Mouse (Mus musculus): ENCODE results near the gene Aspdh. TPM values are rescaled to one million over a fixed set of nuclear protein-coding genes. Genes with fewer than 3 reads are reported as not detected.

The Aspdh gene
- polyA plus RNA-seq, 1 experiment from 2014 or later, result 0.42 TPM

GRCm38 (mm10) chr7:44437933-44438332, 27.3 kb upstream of the Aspdh start:
- H3K27ac ChIP-seq, result no peak overlapping the region
- ATAC-seq (ENCODE audit: insufficient number of reproducible peaks, insufficient read depth, low FRiP score, low TSS enrichment), result no peak
- H3K4me3 ChIP-seq, result no peak overlapping the region
- 0 out of 2 replicates have a peak, but pooled peaks cover 4% of the 10 kb centered on the region for H3K4me1 ChIP-seq
- no peak overlapping the region for H3K4me2 ChIP-seq (replicated peaks)
- no peaks in the 10 kb centered on the region for H3K36me3 ChIP-seq
- H3K9me3 ChIP-seq, result no peaks in the 10 kb centered on the region
- 54% methylated on average over 8 of the region's 8 CpGs for WGBS
- H3K27me3 ChIP-seq, result peaks cover 55% of the 10 kb centered on the region
- no peak overlapping the region for H3K9ac ChIP-seq

- peaks cover 67% of the 10 kb centered on the region for H3K27me3 ChIP-seq
- no peak overlapping the region for H3K4me2 ChIP-seq (replicated peaks)
- no peak overlapping the region for H3K9ac ChIP-seq
- H3K36me3 ChIP-seq, result no peaks in the 10 kb centered on the region
- 66% methylated on average over 2 of the region's 2 CpGs for WGBS
- H3K27ac ChIP-seq, result no peak overlapping the region
- ATAC-seq (ENCODE audit: insufficient number of reproducible peaks, insufficient read depth, low FRiP score, low TSS enrichment), result no peak
- H3K9me3 ChIP-seq, result no peaks in the 10 kb centered on the region
- no peak overlapping the region for H3K4me3 ChIP-seq
- peaks cover 11% of the 10 kb centered on the region; the same call in 1 of the 2 replicates for H3K4me1 ChIP-seq
These were observed 25.5 kb upstream of the Aspdh start for GRCm38 (mm10) chr7:44439696-44440095.

- no peak overlapping the region for H3K27ac ChIP-seq
- no peak overlapping the region for H3K4me3 ChIP-seq
- 93% methylated on average over 1 of the region's 1 CpGs for WGBS
- H3K27me3 ChIP-seq, result peaks cover 74% of the 10 kb centered on the region
- no peak overlapping the region for H3K4me2 ChIP-seq (replicated peaks)
- H3K9me3 ChIP-seq, result no peaks in the 10 kb centered on the region
- H3K9ac ChIP-seq, result no peak overlapping the region
- H3K36me3 ChIP-seq, result no peaks in the 10 kb centered on the region
- no peak for ATAC-seq (ENCODE audit: insufficient number of reproducible peaks, insufficient read depth, low FRiP score, low TSS enrichment)
- H3K4me1 ChIP-seq, result peaks cover 15% of the 10 kb centered on the region; the same call in 1 of the 2 replicates
These were observed 24.7 kb upstream of the Aspdh start for GRCm38 (mm10) chr7:44440479-44440878.

DNA sequence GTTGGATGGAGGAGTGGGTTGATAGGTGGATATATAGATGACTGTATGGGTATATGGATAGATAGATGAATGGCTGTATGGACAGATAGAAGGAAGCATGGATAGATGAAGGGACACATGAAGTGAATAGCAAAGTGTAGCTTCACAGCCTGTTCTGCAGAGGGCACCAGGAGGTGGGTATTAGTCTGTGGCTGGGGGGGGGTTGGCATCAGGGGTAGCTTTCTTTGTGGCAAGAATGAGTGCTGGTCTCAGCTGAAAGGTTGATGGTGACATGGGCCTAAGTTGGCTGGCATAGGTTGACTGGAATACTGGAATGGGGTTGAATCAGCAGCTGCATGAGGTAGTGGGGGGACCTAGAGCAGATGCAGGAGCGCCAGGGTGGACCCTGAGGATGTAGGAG, 24.0 kb upstream of the Aspdh start:
- 7% methylated on average over 1 of the region's 1 CpGs for WGBS
- H3K27me3 ChIP-seq, result peaks cover 81% of the 10 kb centered on the region
- no peak for ATAC-seq (ENCODE audit: insufficient number of reproducible peaks, insufficient read depth, low FRiP score, low TSS enrichment)
- H3K4me1 ChIP-seq, result peaks cover 15% of the 10 kb centered on the region; the same call in 1 of the 2 replicates
- peak overlapping the region; percentile 66 for H3K4me2 ChIP-seq (replicated peaks)
- H3K9ac ChIP-seq, result peak overlapping the region; percentile 59; the same call in 1 of the 2 replicates
- no peaks in the 10 kb centered on the region for H3K9me3 ChIP-seq
- H3K27ac ChIP-seq, result no peak overlapping the region
- no peaks in the 10 kb centered on the region for H3K36me3 ChIP-seq
- no peak overlapping the region for H3K4me3 ChIP-seq

DNA sequence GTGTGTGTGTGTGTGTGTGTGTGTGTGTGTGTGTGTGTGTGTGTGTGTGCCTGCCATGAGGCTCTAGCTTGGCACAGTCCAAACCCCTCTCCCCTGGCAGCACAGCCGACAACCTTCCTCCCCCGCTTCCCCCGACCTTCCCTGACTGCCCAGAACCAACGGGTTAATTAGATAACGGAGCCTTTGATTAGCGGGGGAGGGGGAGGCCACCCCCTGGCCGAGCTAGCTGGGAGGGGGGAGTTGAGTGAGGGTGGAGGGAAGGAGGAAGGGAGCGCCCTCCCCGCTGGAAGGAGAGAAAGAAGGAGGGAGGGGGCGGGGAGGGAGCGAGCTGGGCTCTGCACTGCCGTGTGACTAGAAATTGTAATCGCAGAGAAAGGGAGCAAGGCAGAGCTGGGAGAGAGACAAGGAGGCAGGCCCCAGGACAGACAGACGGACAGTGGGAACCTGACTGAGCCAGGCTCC, 23.5 kb upstream of the Aspdh start:
- H3K36me3 ChIP-seq, result no peaks in the 10 kb centered on the region
- ATAC-seq (ENCODE audit: insufficient number of reproducible peaks, insufficient read depth, low FRiP score, low TSS enrichment), result no peak
- peak overlapping the region; percentile 59 for H3K9ac ChIP-seq
- H3K4me1 ChIP-seq, result peaks cover 15% of the 10 kb centered on the region; the same call in 1 of the 2 replicates
- H3K4me2 ChIP-seq (replicated peaks), result peak overlapping the region; percentile 66
- H3K9me3 ChIP-seq, result no peaks in the 10 kb centered on the region
- 0 out of 2 replicates have a peak overlapping the region, but pooled peaks have one; percentile 37 for H3K27ac ChIP-seq
- 0% methylated on average over 13 of the region's 14 CpGs for WGBS
- H3K27me3 ChIP-seq, result peaks cover 86% of the 10 kb centered on the region
- peak overlapping the region; percentile 40 for H3K4me3 ChIP-seq

DNA sequence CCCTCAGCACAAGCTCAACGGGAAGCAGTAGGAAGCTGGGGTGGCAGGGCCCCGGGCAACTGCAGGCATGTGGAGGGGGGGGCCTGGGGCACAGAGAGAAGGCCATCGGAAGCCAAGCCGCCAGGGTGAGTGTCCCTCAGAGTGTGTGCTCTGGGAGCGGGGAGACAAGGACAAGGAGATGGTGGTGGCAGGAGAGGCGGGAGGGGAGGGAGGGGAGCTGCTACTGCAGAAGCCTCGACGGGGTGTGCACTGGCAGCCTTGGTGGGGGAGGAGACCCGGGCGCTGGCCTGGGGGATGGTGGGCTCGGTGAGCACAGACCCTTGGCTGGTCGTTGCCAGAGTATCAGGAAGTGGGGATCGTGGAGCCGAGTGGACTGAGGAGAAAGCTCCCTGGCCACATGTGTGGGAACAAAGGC, 22.8 kb upstream of the Aspdh start:
- H3K4me2 ChIP-seq (replicated peaks), result peak overlapping the region; percentile 66
- peak overlapping the region; percentile 59 for H3K9ac ChIP-seq
- no peaks in the 10 kb centered on the region for H3K9me3 ChIP-seq
- 0 out of 2 replicates have a peak overlapping the region, but pooled peaks have one; percentile 37 for H3K27ac ChIP-seq
- peaks cover 86% of the 10 kb centered on the region for H3K27me3 ChIP-seq
- under 1% methylated on average over 14 of the region's 14 CpGs for WGBS
- peaks cover 15% of the 10 kb centered on the region; the same call in 1 of the 2 replicates for H3K4me1 ChIP-seq
- H3K36me3 ChIP-seq, result no peaks in the 10 kb centered on the region
- peak; percentile 37; the same call in 1 of the 2 replicates for ATAC-seq (ENCODE audit: insufficient number of reproducible peaks, insufficient read depth, low FRiP score, low TSS enrichment)
- peak overlapping the region; percentile 40 for H3K4me3 ChIP-seq

GRCm38 (mm10) chr7:44443268-44444173, 21.7 kb upstream of the Aspdh start:
- Histone ChIP-seq H3K9me3 (no peaks in the 10 kb centered on the region), H3K4me2 (replicated peaks) (peak overlapping the region; percentile 66), H3K36me3 (no peaks in the 10 kb centered on the region), H3K4me3 (peak overlapping the region; percentile 40), H3K4me1 (peaks cover 15% of the 10 kb centered on the region; the same call in 1 of the 2 replicates), H3K27me3 (peaks cover 76% of the 10 kb centered on the region), H3K9ac (peak overlapping the region; percentile 59), H3K27ac (no peak overlapping the region)
- whole genome bisulfite sequencing, result 14% methylated on average over 20 of the region's 20 CpGs
- ATAC-seq (ENCODE audit: insufficient number of reproducible peaks, insufficient read depth, low FRiP score, low TSS enrichment), result no peak

GRCm38 (mm10) chr7:44444886-44445527, 20.2 kb upstream of the Aspdh start:
- Histone ChIP-seq H3K9ac (no peak overlapping the region; the same call in 1 of the 2 replicates), H3K9me3 (no peaks in the 10 kb centered on the region), H3K4me2 (replicated peaks) (no peak overlapping the region), H3K4me3 (no peak overlapping the region), H3K4me1 (peaks cover 15% of the 10 kb centered on the region; the same call in 1 of the 2 replicates), H3K36me3 (no peaks in the 10 kb centered on the region), H3K27ac (no peak overlapping the region), H3K27me3 (peaks cover 70% of the 10 kb centered on the region)
- WGBS, result 16% methylated on average over 29 of the region's 29 CpGs
- ATAC-seq (ENCODE audit: insufficient number of reproducible peaks, insufficient read depth, low FRiP score, low TSS enrichment), result no peak

DNA sequence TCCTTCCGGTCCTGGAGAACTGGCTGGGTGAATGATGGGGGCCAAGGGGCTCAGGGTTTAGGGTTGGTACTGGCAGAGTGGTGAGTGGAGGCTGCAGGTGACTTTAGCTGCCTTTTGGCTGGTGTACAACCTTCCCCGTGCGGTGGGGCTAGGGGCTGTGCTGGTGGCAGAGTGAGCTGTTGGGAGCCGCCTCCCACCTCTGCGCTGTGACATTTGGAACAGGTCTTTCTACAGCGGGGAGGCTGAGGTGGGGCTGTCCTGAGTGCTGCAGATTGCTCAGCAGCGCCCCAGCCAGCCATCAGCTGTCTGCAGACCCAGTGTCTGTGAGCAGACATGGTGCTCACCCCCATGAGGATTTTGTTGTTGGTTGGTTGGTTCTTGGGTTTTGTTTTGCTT, 19.7 kb upstream of the Aspdh start:
- no peak overlapping the region for H3K4me2 ChIP-seq (replicated peaks)
- ATAC-seq (ENCODE audit: insufficient number of reproducible peaks, insufficient read depth, low FRiP score, low TSS enrichment), result no peak
- H3K36me3 ChIP-seq, result no peaks in the 10 kb centered on the region
- peaks cover 15% of the 10 kb centered on the region; the same call in 1 of the 2 replicates for H3K4me1 ChIP-seq
- no peaks in the 10 kb centered on the region for H3K9me3 ChIP-seq
- no peak overlapping the region for H3K27ac ChIP-seq
- WGBS, result 30% methylated on average over 7 of the region's 7 CpGs
- H3K27me3 ChIP-seq, result peaks cover 65% of the 10 kb centered on the region
- no peak overlapping the region for H3K4me3 ChIP-seq
- H3K9ac ChIP-seq, result peak overlapping the region; percentile 15; the same call in 1 of the 2 replicates

DNA sequence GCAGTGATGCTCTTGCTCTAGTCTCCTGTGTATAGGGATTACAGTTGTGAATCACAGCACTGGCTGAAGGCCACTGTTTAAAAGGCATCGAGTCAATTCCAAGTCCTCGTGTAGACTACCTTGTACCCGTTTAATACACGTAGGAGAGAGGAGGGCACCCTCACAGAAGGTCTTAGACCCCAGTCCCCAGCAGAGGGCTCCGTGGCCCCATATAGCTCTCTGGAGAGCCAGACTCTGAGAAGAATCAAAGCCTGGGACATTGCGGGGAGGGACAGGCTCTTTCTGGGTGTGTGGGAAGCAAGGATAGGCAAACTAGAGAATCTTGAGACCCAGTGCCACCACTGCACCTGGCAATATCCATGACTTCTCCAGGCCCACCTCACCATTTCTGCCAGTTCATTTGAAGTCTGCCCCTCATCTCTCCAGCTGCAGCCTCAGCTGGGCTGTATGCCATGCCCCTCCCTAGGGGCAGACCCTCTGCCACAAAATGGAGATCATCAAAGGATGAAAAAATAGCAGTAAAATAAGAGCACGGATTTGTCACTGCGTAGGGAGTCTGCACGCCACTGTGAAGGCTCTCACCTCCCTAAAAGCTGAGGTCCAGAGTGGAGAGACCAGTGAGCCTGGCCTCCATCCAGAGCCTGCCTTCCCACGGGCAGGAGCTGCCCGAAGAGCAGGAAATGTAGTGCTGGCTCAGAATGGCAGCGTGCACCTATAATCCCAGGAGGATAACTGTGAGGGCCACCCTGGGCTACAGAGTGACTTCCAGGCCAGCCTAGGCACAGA, 18.9 kb upstream of the Aspdh start:
- no peak overlapping the region for H3K4me2 ChIP-seq (replicated peaks)
- no peak overlapping the region for H3K4me3 ChIP-seq
- no peak overlapping the region for H3K9ac ChIP-seq
- H3K27ac ChIP-seq, result no peak overlapping the region
- H3K4me1 ChIP-seq, result peaks cover 15% of the 10 kb centered on the region; the same call in 1 of the 2 replicates
- 59% methylated on average over 12 of the region's 12 CpGs for WGBS
- H3K36me3 ChIP-seq, result no peaks in the 10 kb centered on the region
- H3K27me3 ChIP-seq, result peaks cover 57% of the 10 kb centered on the region
- H3K9me3 ChIP-seq, result no peaks in the 10 kb centered on the region
- no peak for ATAC-seq (ENCODE audit: insufficient number of reproducible peaks, insufficient read depth, low FRiP score, low TSS enrichment)

DNA sequence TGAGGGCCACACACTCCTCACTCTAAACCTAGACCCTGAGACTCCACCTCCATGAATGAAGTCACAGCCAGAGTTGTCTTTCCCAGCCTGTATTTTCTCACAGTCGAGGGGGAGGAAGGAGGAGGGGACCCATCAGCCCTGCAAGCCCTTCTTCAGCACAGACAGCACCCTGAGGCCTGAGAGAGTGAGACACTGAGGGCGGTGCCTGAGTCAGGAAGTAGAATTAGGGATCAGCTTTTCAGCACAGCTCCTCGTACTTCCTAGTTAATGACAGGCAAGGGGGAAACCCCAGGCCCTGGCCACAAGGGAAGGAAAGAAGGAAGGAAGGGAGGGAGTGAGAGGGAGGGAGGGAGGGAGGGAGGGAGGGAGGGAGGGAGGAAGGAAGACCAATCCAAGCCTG, 11.9 kb upstream of the Aspdh start:
- H3K36me3 ChIP-seq, result no peaks in the 10 kb centered on the region
- H3K9me3 ChIP-seq, result no peaks in the 10 kb centered on the region
- H3K27me3 ChIP-seq, result peaks cover 3% of the 10 kb centered on the region; the same call in 1 of the 2 replicates
- 11% methylated on average over 3 of the region's 3 CpGs for WGBS
- H3K4me1 ChIP-seq, result no peaks in the 10 kb centered on the region
- ATAC-seq (ENCODE audit: insufficient number of reproducible peaks, insufficient read depth, low FRiP score, low TSS enrichment), result no peak
- H3K4me2 ChIP-seq (replicated peaks), result no peak overlapping the region
- no peak overlapping the region for H3K27ac ChIP-seq
- no peak overlapping the region for H3K4me3 ChIP-seq
- no peak overlapping the region for H3K9ac ChIP-seq
